Mouse (Mus musculus): ENCODE data around the gene D430041D05Rik. TPM values are rescaled to one million over a fixed set of nuclear protein-coding genes. Genes with fewer than 3 reads are reported as not detected.

The D430041D05Rik gene
- polyA plus RNA-seq, 1 experiment from 2014 or later = 10.2 TPM

GRCm38 (mm10) chr2:104313246-104313645 is 97.6 kb downstream of the D430041D05Rik start:
- Histone ChIP-seq H3K4me2 (no peak overlapping the region), H3K9ac (no peak overlapping the region), H3K9me3 (no peaks in the 10 kb centered on the region), H3K36me3 (no peaks in the 10 kb centered on the region), H3K4me1 (replicated peaks) (peaks cover 12% of the 10 kb centered on the region), H3K4me3 (no peak overlapping the region), H3K27me3 (no peaks in the 10 kb centered on the region), H3K27ac (replicated peaks) (no peak overlapping the region)
- ATAC-seq (ENCODE audit: low FRiP score, low read depth) = no peak
- 75% methylated on average over 6 of the region's 6 CpGs for WGBS

GRCm38 (mm10) chr2:104307102-104307501 is 103.7 kb downstream of the D430041D05Rik start:
- no peak for ATAC-seq (ENCODE audit: low FRiP score, low read depth)

GRCm38 (mm10) chr2:104305722-104306121 is 105.1 kb downstream of the D430041D05Rik start:
- ATAC-seq (ENCODE audit: low FRiP score, low read depth) = no peak
- no peak overlapping the region for H3K9ac ChIP-seq

More at GRCm38 (mm10) chr2:104307102-104307501, 103.7 kb downstream of the D430041D05Rik start:
- Histone ChIP-seq H3K27ac (replicated peaks) (no peak overlapping the region), H3K4me1 (replicated peaks) (peaks cover 9% of the 10 kb centered on the region; the same call in 1 of the 2 replicates), H3K36me3 (no peaks in the 10 kb centered on the region), H3K27me3 (no peaks in the 10 kb centered on the region), H3K9me3 (no peaks in the 10 kb centered on the region), H3K9ac (no peak overlapping the region), H3K4me2 (no peak overlapping the region), H3K4me3 (no peak overlapping the region)
- WGBS = 71% methylated on average over 4 of the region's 4 CpGs

GRCm38 (mm10) chr2:104299912-104300311 is 110.9 kb downstream of the D430041D05Rik start:
- Histone ChIP-seq H3K36me3 (no peaks in the 10 kb centered on the region), H3K9me3 (no peaks in the 10 kb centered on the region), H3K27ac (replicated peaks) (no peak overlapping the region), H3K27me3 (no peaks in the 10 kb centered on the region), H3K4me2 (no peak overlapping the region), H3K9ac (no peak overlapping the region), H3K4me1 (replicated peaks) (no peaks in the 10 kb centered on the region), H3K4me3 (no peak overlapping the region)
- ATAC-seq (ENCODE audit: low FRiP score, low read depth) = no peak
- whole genome bisulfite sequencing = 48% methylated on average over 1 of the region's 1 CpGs

More at GRCm38 (mm10) chr2:104305722-104306121, 105.1 kb downstream of the D430041D05Rik start:
- H3K9me3 ChIP-seq = no peaks in the 10 kb centered on the region
- WGBS = 78% methylated on average over 5 of the region's 5 CpGs
- H3K4me2 ChIP-seq = no peak overlapping the region
- H3K27me3 ChIP-seq = no peaks in the 10 kb centered on the region
- H3K4me3 ChIP-seq = no peak overlapping the region
- H3K36me3 ChIP-seq = no peaks in the 10 kb centered on the region
- H3K4me1 ChIP-seq (replicated peaks) = peaks cover 9% of the 10 kb centered on the region; the same call in 1 of the 2 replicates
- H3K27ac ChIP-seq (replicated peaks) = no peak overlapping the region

- ATAC-seq (ENCODE audit: low FRiP score, low read depth) = no peak
- Histone ChIP-seq H3K4me2 (no peak overlapping the region), H3K36me3 (no peaks in the 10 kb centered on the region), H3K27me3 (no peaks in the 10 kb centered on the region), H3K9me3 (no peaks in the 10 kb centered on the region), H3K9ac (no peak overlapping the region), H3K4me1 (replicated peaks) (no peaks in the 10 kb centered on the region), H3K4me3 (no peak overlapping the region), H3K27ac (replicated peaks) (no peak overlapping the region)
- WGBS = 23% methylated on average over 7 of the region's 7 CpGs
These were observed 111.7 kb downstream of the D430041D05Rik start for GRCm38 (mm10) chr2:104299160-104299559.

GRCm38 (mm10) chr2:104286821-104287220 is 124.0 kb downstream of the D430041D05Rik start:
- H3K9ac ChIP-seq = no peak overlapping the region
- peaks cover 9% of the 10 kb centered on the region; the same call in 1 of the 2 replicates for H3K4me1 ChIP-seq (replicated peaks)
- no peaks in the 10 kb centered on the region for H3K27me3 ChIP-seq
- 81% methylated on average over 3 of the region's 3 CpGs for WGBS
- no peaks in the 10 kb centered on the region for H3K36me3 ChIP-seq
- ATAC-seq (ENCODE audit: low FRiP score, low read depth) = no peak
- no peak overlapping the region for H3K4me3 ChIP-seq
- no peaks in the 10 kb centered on the region for H3K9me3 ChIP-seq
- no peak overlapping the region for H3K27ac ChIP-seq (replicated peaks)
- no peak overlapping the region for H3K4me2 ChIP-seq

- Histone ChIP-seq H3K27me3 (no peaks in the 10 kb centered on the region), H3K36me3 (no peaks in the 10 kb centered on the region), H3K27ac (replicated peaks) (0 out of 2 replicates have a peak overlapping the region, but pooled peaks have one; percentile 2), H3K4me2 (no peak overlapping the region), H3K4me3 (no peak overlapping the region), H3K9ac (no peak overlapping the region), H3K9me3 (no peaks in the 10 kb centered on the region), H3K4me1 (replicated peaks) (no peaks in the 10 kb centered on the region)
- no peak for ATAC-seq (ENCODE audit: low FRiP score, low read depth)
- 77% methylated on average over 8 of the region's 8 CpGs for WGBS
These were observed 127.3 kb downstream of the D430041D05Rik start for GRCm38 (mm10) chr2:104283401-104283955.

- Histone ChIP-seq H3K4me2 (no peak overlapping the region), H3K27ac (replicated peaks) (0 out of 2 replicates have a peak overlapping the region, but pooled peaks have one; percentile 2), H3K27me3 (no peaks in the 10 kb centered on the region), H3K4me1 (replicated peaks) (no peaks in the 10 kb centered on the region), H3K9ac (no peak overlapping the region), H3K4me3 (no peak overlapping the region), H3K9me3 (no peaks in the 10 kb centered on the region), H3K36me3 (no peaks in the 10 kb centered on the region)
- peak; percentile 57; the same call in 1 of the 2 replicates for ATAC-seq (ENCODE audit: low FRiP score, low read depth)
- WGBS = 80% methylated on average over 2 of the region's 2 CpGs
These were observed 128.0 kb downstream of the D430041D05Rik start for GRCm38 (mm10) chr2:104282835-104283234.

GRCm38 (mm10) chr2:104267049-104267448 is 143.8 kb downstream of the D430041D05Rik start:
- H3K4me1 ChIP-seq (replicated peaks) = peaks cover 5% of the 10 kb centered on the region; the same call in 1 of the 2 replicates
- H3K9me3 ChIP-seq = no peaks in the 10 kb centered on the region
- H3K4me3 ChIP-seq = no peak overlapping the region
- no peak overlapping the region for H3K9ac ChIP-seq
- H3K27me3 ChIP-seq = no peaks in the 10 kb centered on the region
- no peaks in the 10 kb centered on the region for H3K36me3 ChIP-seq
- ATAC-seq (ENCODE audit: low FRiP score, low read depth) = no peak
- H3K4me2 ChIP-seq = no peak overlapping the region
- no peak overlapping the region for H3K27ac ChIP-seq (replicated peaks)
- 43% methylated on average over 4 of the region's 4 CpGs for WGBS

GRCm38 (mm10) chr2:104261741-104262067 is 149.1 kb downstream of the D430041D05Rik start:
- Histone ChIP-seq H3K4me3 (no peak overlapping the region), H3K9ac (no peak overlapping the region), H3K27me3 (no peaks in the 10 kb centered on the region), H3K9me3 (no peaks in the 10 kb centered on the region), H3K27ac (replicated peaks) (no peak overlapping the region), H3K4me1 (replicated peaks) (no peaks in the 10 kb centered on the region; the same call in 1 of the 2 replicates), H3K4me2 (no peak overlapping the region), H3K36me3 (no peaks in the 10 kb centered on the region)
- no peak for ATAC-seq (ENCODE audit: low FRiP score, low read depth)
- WGBS = 88% methylated on average over 4 of the region's 4 CpGs

- 73% methylated on average over 18 of the region's 18 CpGs for WGBS
- H3K4me1 ChIP-seq (replicated peaks) = no peaks in the 10 kb centered on the region; the same call in 1 of the 2 replicates
- H3K9me3 ChIP-seq = no peaks in the 10 kb centered on the region
- no peak overlapping the region for H3K4me2 ChIP-seq
- no peaks in the 10 kb centered on the region for H3K36me3 ChIP-seq
- no peak overlapping the region for H3K9ac ChIP-seq
- H3K4me3 ChIP-seq = no peak overlapping the region
- no peak for ATAC-seq (ENCODE audit: low FRiP score, low read depth)
- H3K27ac ChIP-seq (replicated peaks) = no peak overlapping the region
- H3K27me3 ChIP-seq = no peaks in the 10 kb centered on the region
These were observed 149.7 kb downstream of the D430041D05Rik start for GRCm38 (mm10) chr2:104260920-104261740.

- H3K4me1 ChIP-seq (replicated peaks) = peaks cover 7% of the 10 kb centered on the region
- H3K27ac ChIP-seq (replicated peaks) = no peak overlapping the region
- no peak overlapping the region for H3K4me3 ChIP-seq
- H3K9me3 ChIP-seq = no peaks in the 10 kb centered on the region
- H3K36me3 ChIP-seq = no peaks in the 10 kb centered on the region
- ATAC-seq (ENCODE audit: low FRiP score, low read depth) = no peak
- H3K27me3 ChIP-seq = no peaks in the 10 kb centered on the region
- H3K9ac ChIP-seq = no peak overlapping the region
- no peak overlapping the region for H3K4me2 ChIP-seq
- WGBS = 71% methylated on average over 15 of the region's 15 CpGs
These were observed 154.2 kb downstream of the D430041D05Rik start for GRCm38 (mm10) chr2:104256585-104256984.

All from hindbrain, embryonic 15.5 days (tissue).